Mouse (Mus musculus) embryonic facial prominence, embryonic 13.5 days (tissue): ENCODE measurements at regions not wholly inside any gene's neighbourhood (a gene's known extent, or its start where the extent isn't known, plus 50 kb on each side); places are given as distances from the start of the nearest gene placed in this dataset.
"Not testable (repeated sequence)": the region's sequence is repeated elsewhere in the genome, so short reads cannot be mapped to it uniquely, and the experiment has no call there.

Experiments used
- ATAC-seq: fragments of 200-750 bp; cut with Nextera tagmentation; 2 replicates; pipeline ENCODE4 v1.8.0; 2017; ENCODE audit warnings: low read depth; ENCODE audit not compliant: insufficient number of reproducible peaks, insufficient read depth, low FRiP score, low TSS enrichment
- H3K27ac ChIP-seq: fragments of 300-500 bp; sonication (generic); 2 replicates; pipeline ENCODE4 v1.5.1; 2015; ENCODE audit warnings: moderate library complexity, mild to moderate bottlenecking, inconsistent platforms
- H3K27me3 ChIP-seq: fragments of 300-500 bp; sonication (generic); 2 replicates; pipeline ENCODE4 v1.6.1; 2015; ENCODE audit warnings: mild to moderate bottlenecking, inconsistent platforms
- H3K36me3 ChIP-seq: fragments of 300-500 bp; sonication (generic); 2 replicates; pipeline ENCODE4 v1.6.1; 2015; ENCODE audit warnings: mild to moderate bottlenecking, inconsistent platforms
- H3K4me1 ChIP-seq: fragments of 300-500 bp; sonication (generic); 2 replicates; pipeline ENCODE4 v1.6.1; 2015; ENCODE audit warnings: inconsistent platforms
- H3K4me2 ChIP-seq: fragments of 300-500 bp; sonication (generic); 2 replicates; pipeline ENCODE4 v1.6.1; 2015; ENCODE audit warnings: moderate library complexity, mild to moderate bottlenecking, inconsistent platforms
- H3K4me3 ChIP-seq: fragments of 300-500 bp; sonication (generic); 2 replicates; pipeline ENCODE4 v1.5.1; 2015; ENCODE audit warnings: mild to moderate bottlenecking, inconsistent platforms
- H3K9ac ChIP-seq: fragments of 300-500 bp; sonication (generic); 2 replicates; pipeline ENCODE4 v1.6.1; 2015; ENCODE audit warnings: mild to moderate bottlenecking, inconsistent platforms
- H3K9me3 ChIP-seq: fragments of 300-500 bp; sonication (generic); 2 replicates; pipeline ENCODE4 v1.6.1; 2016; ENCODE audit warnings: inconsistent platforms
- WGBS: fragments of 180-500 bp; shearing (Covaris S2); methylation state at CpG from one replicate; pipeline ENCODE4 v1.1.7; 2015; ENCODE audit warnings: mixed read lengths; 5-methylcytosine and 5-hydroxymethylcytosine counted together

- Histone ChIP-seq H3K36me3 (no peaks in the 10 kb centered on the region), H3K4me2 (no peak overlapping the region), H3K9me3 (no peaks in the 10 kb centered on the region), H3K4me3 (no peak overlapping the region), H3K27me3 (no peaks in the 10 kb centered on the region; the same call in 1 of the 2 replicates), H3K9ac (no peak overlapping the region), H3K4me1 (0 out of 2 replicates have a peak, but pooled peaks cover 3% of the 10 kb centered on the region), H3K27ac (no peak overlapping the region)
- 81% methylated on average over 8 of the region's 8 CpGs for WGBS
- ATAC-seq = no peak
Observed at GRCm38 (mm10) chr9:83728428-83728827, 77.6 kb downstream of the Elovl4 start.

GRCm38 (mm10) chr9:83727462-83728189, 78.5 kb downstream of the Elovl4 start:
- Histone ChIP-seq H3K27me3 (no peaks in the 10 kb centered on the region; the same call in 1 of the 2 replicates), H3K4me1 (0 out of 2 replicates have a peak, but pooled peaks cover 3% of the 10 kb centered on the region), H3K4me2 (peak overlapping the region; percentile 61), H3K36me3 (no peaks in the 10 kb centered on the region), H3K9ac (no peak overlapping the region), H3K9me3 (no peaks in the 10 kb centered on the region), H3K27ac (no peak overlapping the region), H3K4me3 (peak overlapping the region; percentile 29)
- ATAC-seq = no peak
- WGBS = 12% methylated on average over 14 of the region's 14 CpGs

DNA sequence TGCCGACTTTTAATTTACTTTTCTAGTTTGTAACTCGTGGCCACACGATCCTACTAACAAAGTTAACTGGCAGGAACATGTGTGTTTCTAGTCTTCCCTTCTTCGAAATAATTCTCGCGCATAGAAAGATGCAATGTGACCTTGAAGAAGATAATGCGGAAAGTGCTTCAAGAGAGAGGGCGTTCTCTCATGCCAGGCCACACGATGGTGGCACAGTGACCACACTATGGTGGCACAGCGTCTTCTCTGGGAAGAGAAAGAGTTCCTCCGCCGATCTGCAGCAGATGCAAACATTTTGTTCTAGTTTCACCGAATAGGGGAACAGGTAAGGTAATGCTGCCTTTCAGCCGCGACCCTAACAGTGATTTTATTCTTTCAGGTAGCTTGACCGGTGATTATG, 79.1 kb downstream of the Elovl4 start:
- WGBS = 40% methylated on average over 16 of the region's 16 CpGs
- no peak overlapping the region for H3K9ac ChIP-seq

GRCm38 (mm10) chr9:83726105-83726504, 80.0 kb downstream of the Elovl4 start:
- 47% methylated on average over 9 of the region's 9 CpGs for WGBS
- Histone ChIP-seq H3K4me1 (peaks cover 8% of the 10 kb centered on the region; the same call in 1 of the 2 replicates), H3K9ac (no peak overlapping the region), H3K4me2 (no peak overlapping the region), H3K27ac (no peak overlapping the region), H3K9me3 (no peaks in the 10 kb centered on the region), H3K4me3 (no peak overlapping the region), H3K36me3 (no peaks in the 10 kb centered on the region), H3K27me3 (no peaks in the 10 kb centered on the region; the same call in 1 of the 2 replicates)
- ATAC-seq = no peak

More for the DNA sequence above, 79.1 kb downstream of the Elovl4 start:
- Histone ChIP-seq H3K27me3 (no peaks in the 10 kb centered on the region; the same call in 1 of the 2 replicates), H3K9me3 (no peaks in the 10 kb centered on the region), H3K36me3 (no peaks in the 10 kb centered on the region), H3K4me1 (peaks cover 7% of the 10 kb centered on the region; the same call in 1 of the 2 replicates), H3K4me3 (peak overlapping the region; percentile 29), H3K4me2 (peak overlapping the region; percentile 61), H3K27ac (no peak overlapping the region)
- no peak for ATAC-seq

GRCm38 (mm10) chr9:83725545-83725944, 80.5 kb downstream of the Elovl4 start:
- Histone ChIP-seq H3K27me3 (no peaks in the 10 kb centered on the region; the same call in 1 of the 2 replicates), H3K36me3 (no peaks in the 10 kb centered on the region), H3K4me2 (no peak overlapping the region), H3K4me1 (peaks cover 11% of the 10 kb centered on the region; the same call in 1 of the 2 replicates), H3K4me3 (no peak overlapping the region), H3K27ac (no peak overlapping the region), H3K9ac (no peak overlapping the region), H3K9me3 (no peaks in the 10 kb centered on the region)
- ATAC-seq = no peak
- 70% methylated on average over 8 of the region's 8 CpGs for WGBS

GRCm38 (mm10) chr9:83720982-83721381, 85.1 kb downstream of the Elovl4 start:
- 55% methylated on average over 2 of the region's 2 CpGs for WGBS
- H3K9ac ChIP-seq = no peak overlapping the region
- H3K27ac ChIP-seq = no peak overlapping the region

DNA sequence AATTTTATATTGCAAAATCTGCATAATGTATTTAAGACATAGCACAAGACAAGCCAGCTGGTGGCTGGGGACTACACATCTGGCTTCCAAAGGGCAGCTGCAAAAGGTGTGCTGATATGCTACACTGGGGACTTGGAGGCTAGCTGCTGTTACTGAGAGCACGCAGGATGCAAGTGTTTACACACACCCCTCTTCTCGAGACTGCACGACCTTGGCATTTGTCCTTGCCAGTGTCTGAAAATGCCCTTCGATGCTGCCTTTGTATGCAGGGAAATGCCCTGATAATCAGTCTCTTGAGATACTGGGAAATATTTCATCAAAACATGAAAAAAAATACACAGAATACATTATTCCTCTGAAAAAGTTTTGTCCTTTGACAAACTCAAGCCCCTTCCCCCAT, 86.3 kb downstream of the Elovl4 start:
- H3K4me2 ChIP-seq = no peak overlapping the region
- 69% methylated on average over 4 of the region's 4 CpGs for WGBS
- H3K36me3 ChIP-seq = no peaks in the 10 kb centered on the region
- H3K9me3 ChIP-seq = no peaks in the 10 kb centered on the region
- no peak overlapping the region for H3K9ac ChIP-seq
- no peak overlapping the region for H3K27ac ChIP-seq
- ATAC-seq = no peak
- H3K4me1 ChIP-seq = peaks cover 17% of the 10 kb centered on the region; the same call in 1 of the 2 replicates
- no peak overlapping the region for H3K4me3 ChIP-seq
- H3K27me3 ChIP-seq = no peaks in the 10 kb centered on the region

More at GRCm38 (mm10) chr9:83720982-83721381, 85.1 kb downstream of the Elovl4 start:
- no peak for ATAC-seq
- no peak overlapping the region for H3K4me2 ChIP-seq
- H3K4me1 ChIP-seq = peaks cover 15% of the 10 kb centered on the region; the same call in 1 of the 2 replicates
- H3K4me3 ChIP-seq = no peak overlapping the region
- no peaks in the 10 kb centered on the region for H3K27me3 ChIP-seq
- H3K36me3 ChIP-seq = no peaks in the 10 kb centered on the region
- no peaks in the 10 kb centered on the region for H3K9me3 ChIP-seq

DNA sequence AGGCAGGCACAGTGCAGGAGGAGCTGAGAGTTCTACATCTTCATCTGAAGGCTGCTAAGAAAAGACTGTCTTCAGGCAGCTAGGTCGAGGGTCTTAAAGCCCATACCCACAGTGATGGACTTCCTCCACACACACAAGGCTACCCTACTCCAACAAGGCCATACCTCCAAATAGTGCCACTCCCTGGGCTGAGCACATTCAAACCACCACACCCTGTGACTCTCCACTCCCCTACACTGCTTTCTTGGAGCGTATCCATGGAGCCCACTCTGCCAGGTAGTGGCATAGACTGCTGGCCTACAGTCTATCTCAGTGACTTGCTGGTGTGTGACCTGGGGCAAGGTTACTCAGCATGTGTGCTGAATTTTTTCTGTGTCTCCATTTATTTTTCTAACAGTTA, 88.0 kb downstream of the Elovl4 start:
- not testable (repeated sequence) for H3K27me3 ChIP-seq, H3K4me2 ChIP-seq, H3K9ac ChIP-seq, ATAC-seq, H3K9me3 ChIP-seq, H3K27ac ChIP-seq, H3K36me3 ChIP-seq, H3K4me3 ChIP-seq
- WGBS = 92% methylated on average over 2 of the region's 2 CpGs
- peaks cover 17% of the 10 kb centered on the region; the same call in 1 of the 2 replicates for H3K4me1 ChIP-seq

GRCm38 (mm10) chr9:83716101-83716763, 89.8 kb downstream of the Elovl4 start:
- Histone ChIP-seq H3K4me1 (0 out of 2 replicates have a peak, but pooled peaks cover 14% of the 10 kb centered on the region), H3K9ac (no peak overlapping the region), H3K4me3 (no peak overlapping the region), H3K4me2 (no peak overlapping the region), H3K27ac (no peak overlapping the region), H3K36me3 (no peaks in the 10 kb centered on the region), H3K9me3 (no peaks in the 10 kb centered on the region), H3K27me3 (no peaks in the 10 kb centered on the region)
- WGBS = 48% methylated on average over 5 of the region's 5 CpGs
- ATAC-seq = no peak

GRCm38 (mm10) chr9:83707361-83707760, 98.7 kb downstream of the Elovl4 start:
- Histone ChIP-seq H3K27me3 (no peaks in the 10 kb centered on the region), H3K9ac (no peak overlapping the region), H3K4me3 (no peak overlapping the region), H3K27ac (no peak overlapping the region), H3K4me1 (no peaks in the 10 kb centered on the region), H3K36me3 (no peaks in the 10 kb centered on the region), H3K4me2 (no peak overlapping the region), H3K9me3 (no peaks in the 10 kb centered on the region)
- 63% methylated on average over 3 of the region's 3 CpGs for WGBS
- ATAC-seq = no peak

DNA sequence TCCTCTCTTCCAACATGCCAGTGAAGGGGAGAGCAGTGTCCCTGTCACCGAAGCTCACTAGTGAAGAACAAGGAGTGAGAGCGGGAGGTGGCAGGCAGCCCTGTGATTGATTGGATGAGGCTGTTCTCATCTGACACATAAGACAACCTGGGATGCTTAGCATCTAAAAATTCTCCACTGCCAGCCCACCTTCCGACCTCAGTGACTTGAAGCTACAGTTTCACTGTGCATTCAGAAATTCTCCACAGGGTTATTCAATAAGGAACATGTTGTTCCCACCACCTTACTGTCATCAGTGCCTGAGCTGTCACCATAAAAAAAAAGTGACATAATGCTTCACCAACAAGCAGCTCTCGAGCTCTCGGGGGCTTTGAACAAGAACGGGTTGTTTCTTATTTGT, 100.0 kb downstream of the Elovl4 start:
- H3K4me1 ChIP-seq = no peaks in the 10 kb centered on the region
- no peak overlapping the region for H3K4me2 ChIP-seq
- H3K9ac ChIP-seq = no peak overlapping the region
- no peaks in the 10 kb centered on the region for H3K9me3 ChIP-seq
- 85% methylated on average over 6 of the region's 6 CpGs for WGBS
- no peak overlapping the region for H3K4me3 ChIP-seq
- no peak overlapping the region for H3K27ac ChIP-seq
- ATAC-seq = no peak
- H3K36me3 ChIP-seq = no peaks in the 10 kb centered on the region
- H3K27me3 ChIP-seq = no peaks in the 10 kb centered on the region

DNA sequence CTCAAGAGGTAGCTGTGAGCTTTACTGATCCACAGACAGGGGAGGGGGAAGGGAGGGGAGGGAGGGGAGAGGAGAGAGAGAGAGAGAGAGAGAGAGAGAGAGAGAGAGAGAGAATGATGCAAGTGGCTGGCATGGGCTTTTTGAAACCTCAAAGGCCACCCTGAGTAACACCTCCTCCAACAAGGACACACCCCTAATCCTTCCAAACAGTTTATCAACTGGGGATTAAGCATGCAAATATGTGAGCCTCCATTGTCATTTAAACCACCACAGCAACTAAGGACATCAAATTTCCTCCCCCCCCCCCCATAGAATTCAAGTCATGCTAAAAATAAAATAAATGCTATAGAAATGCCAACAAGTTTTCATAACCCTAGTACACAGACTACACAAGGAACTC, 101.9 kb downstream of the Elovl4 start:
- no peaks in the 10 kb centered on the region for H3K36me3 ChIP-seq
- ATAC-seq = no peak
- H3K4me2 ChIP-seq = no peak overlapping the region
- no peak overlapping the region for H3K9ac ChIP-seq
- no peaks in the 10 kb centered on the region for H3K9me3 ChIP-seq
- H3K27me3 ChIP-seq = no peaks in the 10 kb centered on the region
- no peak overlapping the region for H3K4me3 ChIP-seq
- H3K4me1 ChIP-seq = no peaks in the 10 kb centered on the region
- H3K27ac ChIP-seq = no peak overlapping the region
